Mouse (Mus musculus): ENCODE data around the gene Tbx18. TPM values are rescaled to one million over a fixed set of nuclear protein-coding genes. Genes with fewer than 3 reads are reported as not detected.
A peak's percentile ranks its signal among the peaks of the same experiment; 100 is the strongest.

Gene Tbx18
- polyA plus RNA-seq (2014; fragmentation: Nextera tagmentation; extraction: Ambion mirVana) = 0.08 and 3.2 TPM in 2 replicates

- H3K27me3 ChIP-seq (ENCODE audit: control insufficient read depth, insufficient read depth, low read length) = peaks cover 75% of the 10 kb centered on the region
- peak within 1 kb of the TSS; percentile 37 for H3K4me3 ChIP-seq (replicated peaks; ENCODE audit: low read depth, low read length)
- no peaks in the 10 kb centered on the region for H3K9me3 ChIP-seq (ENCODE audit: control insufficient read depth, low read length)
- no peak within 1 kb of the TSS for H3K27ac ChIP-seq (replicated peaks; ENCODE audit: low read depth, low read length)
- H3K36me3 ChIP-seq (ENCODE audit: control insufficient read depth, insufficient read depth, low read length) = no peaks in the 10 kb centered on the region
- H3K9ac ChIP-seq (replicated peaks; ENCODE audit: low read length) = peak within 1 kb of the TSS; percentile 20; the same call in 1 of the 2 replicates
- peaks cover 10% of the 10 kb centered on the region; the same call in 1 of the 2 replicates for H3K4me1 ChIP-seq (ENCODE audit: control insufficient read depth, insufficient read depth, low read length)
- peak within 1 kb of the TSS; percentile 67 for H3K4me2 ChIP-seq (ENCODE audit: low read length)
- under 1% methylated on average over 27 of the region's 27 CpGs for WGBS
- ATAC-seq (ENCODE audit: low FRiP score, low TSS enrichment) (peak; percentile 82), DNase-seq (peak; percentile 88)
Observed at GRCm38 (mm10) chr9:87730961-87731535, at the start of gene Tbx18. TSS of gene Tbx18 (minus strand) at chr9:87731260.

GRCm38 (mm10) chr9:87773951-87774350 lies 42.9 kb upstream of the Tbx18 start:
- Histone ChIP-seq H3K9me3 (ENCODE audit: control insufficient read depth, low read length) (no peaks in the 10 kb centered on the region), H3K4me1 (ENCODE audit: control insufficient read depth, insufficient read depth, low read length) (no peaks in the 10 kb centered on the region), H3K36me3 (ENCODE audit: control insufficient read depth, insufficient read depth, low read length) (no peaks in the 10 kb centered on the region), H3K4me2 (ENCODE audit: low read length) (no peak overlapping the region), H3K27ac (replicated peaks; ENCODE audit: low read depth, low read length) (no peak overlapping the region), H3K9ac (replicated peaks; ENCODE audit: low read length) (no peak overlapping the region), H3K27me3 (ENCODE audit: control insufficient read depth, insufficient read depth, low read length) (no peaks in the 10 kb centered on the region), H3K4me3 (replicated peaks; ENCODE audit: low read depth, low read length) (no peak overlapping the region)
- 84% methylated on average over 2 of the region's 2 CpGs for WGBS
- DNase-seq (no peak), ATAC-seq (ENCODE audit: low FRiP score, low TSS enrichment) (no peak)

GRCm38 (mm10) chr9:87755621-87756020 lies 24.6 kb upstream of the Tbx18 start:
- Histone ChIP-seq H3K9ac (replicated peaks; ENCODE audit: low read length) (no peak overlapping the region), H3K4me2 (ENCODE audit: low read length) (no peak overlapping the region), H3K27me3 (ENCODE audit: control insufficient read depth, insufficient read depth, low read length) (no peaks in the 10 kb centered on the region), H3K36me3 (ENCODE audit: control insufficient read depth, insufficient read depth, low read length) (no peaks in the 10 kb centered on the region), H3K27ac (replicated peaks; ENCODE audit: low read depth, low read length) (no peak overlapping the region), H3K4me3 (replicated peaks; ENCODE audit: low read depth, low read length) (no peak overlapping the region), H3K9me3 (ENCODE audit: control insufficient read depth, low read length) (no peaks in the 10 kb centered on the region), H3K4me1 (ENCODE audit: control insufficient read depth, insufficient read depth, low read length) (no peaks in the 10 kb centered on the region)
- ATAC-seq (ENCODE audit: low FRiP score, low TSS enrichment) (no peak), DNase-seq (no peak)
- 73% methylated on average over 4 of the region's 4 CpGs for WGBS

- no peak for ATAC-seq (ENCODE audit: low FRiP score, low TSS enrichment)
- Histone ChIP-seq H3K4me3 (replicated peaks; ENCODE audit: low read depth, low read length) (no peak overlapping the region), H3K9me3 (ENCODE audit: control insufficient read depth, low read length) (no peaks in the 10 kb centered on the region), H3K9ac (replicated peaks; ENCODE audit: low read length) (no peak overlapping the region), H3K27me3 (ENCODE audit: control insufficient read depth, insufficient read depth, low read length) (peaks cover 57% of the 10 kb centered on the region), H3K36me3 (ENCODE audit: control insufficient read depth, insufficient read depth, low read length) (no peaks in the 10 kb centered on the region), H3K4me1 (ENCODE audit: control insufficient read depth, insufficient read depth, low read length) (no peaks in the 10 kb centered on the region), H3K27ac (replicated peaks; ENCODE audit: low read depth, low read length) (no peak overlapping the region), H3K4me2 (ENCODE audit: low read length) (no peak overlapping the region)
- DNase-seq = no peak
- WGBS = 85% methylated on average over 8 of the region's 8 CpGs
Observed at GRCm38 (mm10) chr9:87741599-87741998, 10.5 kb upstream of the Tbx18 start.

- no peaks in the 10 kb centered on the region for H3K36me3 ChIP-seq (ENCODE audit: control insufficient read depth, insufficient read depth, low read length)
- no peaks in the 10 kb centered on the region for H3K9me3 ChIP-seq (ENCODE audit: control insufficient read depth, low read length)
- H3K27ac ChIP-seq (replicated peaks; ENCODE audit: low read depth, low read length) = no peak overlapping the region
- no peak overlapping the region for H3K9ac ChIP-seq (replicated peaks; ENCODE audit: low read length)
- peak; percentile 80 for DNase-seq
- peak; percentile 67 for ATAC-seq (ENCODE audit: low FRiP score, low TSS enrichment)
- peak overlapping the region; percentile 16; the same call in 1 of the 2 replicates for H3K4me3 ChIP-seq (replicated peaks; ENCODE audit: low read depth, low read length)
- 2% methylated on average over 11 of the region's 11 CpGs for WGBS
- no peaks in the 10 kb centered on the region for H3K4me1 ChIP-seq (ENCODE audit: control insufficient read depth, insufficient read depth, low read length)
- peak overlapping the region; percentile 35; the same call in 1 of the 2 replicates for H3K4me2 ChIP-seq (ENCODE audit: low read length)
- H3K27me3 ChIP-seq (ENCODE audit: control insufficient read depth, insufficient read depth, low read length) = peaks cover 65% of the 10 kb centered on the region
Observed at GRCm38 (mm10) chr9:87740667-87741066, 9.6 kb upstream of the Tbx18 start.

GRCm38 (mm10) chr9:87740241-87740645 lies 9.2 kb upstream of the Tbx18 start:
- peaks cover 70% of the 10 kb centered on the region for H3K27me3 ChIP-seq (ENCODE audit: control insufficient read depth, insufficient read depth, low read length)
- no peaks in the 10 kb centered on the region for H3K9me3 ChIP-seq (ENCODE audit: control insufficient read depth, low read length)
- no peak overlapping the region for H3K9ac ChIP-seq (replicated peaks; ENCODE audit: low read length)
- no peaks in the 10 kb centered on the region for H3K36me3 ChIP-seq (ENCODE audit: control insufficient read depth, insufficient read depth, low read length)
- no peaks in the 10 kb centered on the region for H3K4me1 ChIP-seq (ENCODE audit: control insufficient read depth, insufficient read depth, low read length)
- peak overlapping the region; percentile 16; the same call in 1 of the 2 replicates for H3K4me3 ChIP-seq (replicated peaks; ENCODE audit: low read depth, low read length)
- peak overlapping the region; percentile 35 for H3K4me2 ChIP-seq (ENCODE audit: low read length)
- DNase-seq (peak; percentile 47), ATAC-seq (ENCODE audit: low FRiP score, low TSS enrichment) (peak; percentile 36; the same call in 1 of the 2 replicates)
- 1% methylated on average over 20 of the region's 20 CpGs for WGBS
- no peak overlapping the region for H3K27ac ChIP-seq (replicated peaks; ENCODE audit: low read depth, low read length)

- whole genome bisulfite sequencing = under 1% methylated on average over 41 of the region's 41 CpGs
- ATAC-seq (ENCODE audit: low FRiP score, low TSS enrichment) (peak; percentile 52), DNase-seq (peak; percentile 47)
- Histone ChIP-seq H3K9ac (replicated peaks; ENCODE audit: low read length) (no peak overlapping the region), H3K4me1 (ENCODE audit: control insufficient read depth, insufficient read depth, low read length) (no peaks in the 10 kb centered on the region), H3K36me3 (ENCODE audit: control insufficient read depth, insufficient read depth, low read length) (no peaks in the 10 kb centered on the region), H3K27me3 (ENCODE audit: control insufficient read depth, insufficient read depth, low read length) (peaks cover 74% of the 10 kb centered on the region), H3K27ac (replicated peaks; ENCODE audit: low read depth, low read length) (no peak overlapping the region), H3K4me3 (replicated peaks; ENCODE audit: low read depth, low read length) (peak overlapping the region; percentile 14; the same call in 1 of the 2 replicates), H3K9me3 (ENCODE audit: control insufficient read depth, low read length) (no peaks in the 10 kb centered on the region), H3K4me2 (ENCODE audit: low read length) (peak overlapping the region; percentile 35)
Observed at GRCm38 (mm10) chr9:87739543-87740161, 8.6 kb upstream of the Tbx18 start.

GRCm38 (mm10) chr9:87738766-87739542 lies 7.9 kb upstream of the Tbx18 start:
- under 1% methylated on average over 39 of the region's 39 CpGs for WGBS
- peak overlapping the region; percentile 35; the same call in 1 of the 2 replicates for H3K4me2 ChIP-seq (ENCODE audit: low read length)
- H3K9me3 ChIP-seq (ENCODE audit: control insufficient read depth, low read length) = no peaks in the 10 kb centered on the region
- H3K27me3 ChIP-seq (ENCODE audit: control insufficient read depth, insufficient read depth, low read length) = peaks cover 80% of the 10 kb centered on the region
- ATAC-seq (ENCODE audit: low FRiP score, low TSS enrichment) (no peak), DNase-seq (peak; percentile 20)
- H3K4me1 ChIP-seq (ENCODE audit: control insufficient read depth, insufficient read depth, low read length) = no peaks in the 10 kb centered on the region
- H3K36me3 ChIP-seq (ENCODE audit: control insufficient read depth, insufficient read depth, low read length) = no peaks in the 10 kb centered on the region
- no peak overlapping the region for H3K9ac ChIP-seq (replicated peaks; ENCODE audit: low read length)
- 0 out of 2 replicates have a peak overlapping the region, but pooled peaks have one; percentile 14 for H3K4me3 ChIP-seq (replicated peaks; ENCODE audit: low read depth, low read length)
- no peak overlapping the region for H3K27ac ChIP-seq (replicated peaks; ENCODE audit: low read depth, low read length)
